Mouse (Mus musculus): Measurements from ENCODE around the gene Nfyc. TPM values are rescaled to one million over a fixed set of nuclear protein-coding genes. Genes with fewer than 3 reads are reported as not detected.

The Nfyc gene
- polyA plus RNA-seq, 1 experiment from 2014 or later, result 135 TPM

GRCm38 (mm10) chr4:120819871-120820270 is 11.5 kb downstream of the Nfyc start:
- H3K4me3 ChIP-seq, result no peak overlapping the region
- no peaks in the 10 kb centered on the region for H3K27me3 ChIP-seq (ENCODE audit: insufficient read depth, poor library complexity, severe bottlenecking)
- H3K36me3 ChIP-seq, result peaks cover 9% of the 10 kb centered on the region; the same call in 1 of the 2 replicates
- no peak overlapping the region for H3K27ac ChIP-seq
- WGBS, result 92% methylated on average over 2 of the region's 2 CpGs
- peaks cover 29% of the 10 kb centered on the region for H3K4me1 ChIP-seq (replicated peaks)
- no peak for DNase-seq (ENCODE audit: low spot score)
- H3K9me3 ChIP-seq, result no peaks in the 10 kb centered on the region

- Histone ChIP-seq H3K36me3 (peaks cover 9% of the 10 kb centered on the region; the same call in 1 of the 2 replicates), H3K4me1 (replicated peaks) (peaks cover 31% of the 10 kb centered on the region), H3K27ac (no peak overlapping the region), H3K4me3 (no peak overlapping the region), H3K9me3 (no peaks in the 10 kb centered on the region), H3K27me3 (ENCODE audit: insufficient read depth, poor library complexity, severe bottlenecking) (no peaks in the 10 kb centered on the region)
- DNase-seq (ENCODE audit: low spot score), result no peak
- WGBS, result 80% methylated on average over 1 of the region's 1 CpGs
These were observed 12.1 kb downstream of the Nfyc start for GRCm38 (mm10) chr4:120819296-120819695.

GRCm38 (mm10) chr4:120817951-120818350 is 13.4 kb downstream of the Nfyc start:
- Histone ChIP-seq H3K27ac (no peak overlapping the region), H3K9me3 (no peaks in the 10 kb centered on the region), H3K27me3 (ENCODE audit: insufficient read depth, poor library complexity, severe bottlenecking) (no peaks in the 10 kb centered on the region), H3K4me3 (no peak overlapping the region), H3K36me3 (0 out of 2 replicates have a peak, but pooled peaks cover 5% of the 10 kb centered on the region), H3K4me1 (replicated peaks) (peaks cover 35% of the 10 kb centered on the region)
- WGBS, result 88% methylated on average over 2 of the region's 2 CpGs
- DNase-seq (ENCODE audit: low spot score), result no peak

GRCm38 (mm10) chr4:120817002-120817774 is 14.2 kb downstream of the Nfyc start:
- DNase-seq (ENCODE audit: low spot score), result no peak
- Histone ChIP-seq H3K27ac (no peak overlapping the region), H3K36me3 (0 out of 2 replicates have a peak, but pooled peaks cover 5% of the 10 kb centered on the region), H3K4me3 (no peak overlapping the region), H3K27me3 (ENCODE audit: insufficient read depth, poor library complexity, severe bottlenecking) (no peaks in the 10 kb centered on the region), H3K9me3 (no peaks in the 10 kb centered on the region), H3K4me1 (replicated peaks) (peaks cover 43% of the 10 kb centered on the region)
- WGBS, result 55% methylated on average over 3 of the region's 3 CpGs

- Histone ChIP-seq H3K4me3 (peak overlapping the region; percentile 60), H3K4me1 (replicated peaks) (peaks cover 45% of the 10 kb centered on the region), H3K9me3 (no peaks in the 10 kb centered on the region), H3K36me3 (0 out of 2 replicates have a peak, but pooled peaks cover 5% of the 10 kb centered on the region), H3K27me3 (ENCODE audit: insufficient read depth, poor library complexity, severe bottlenecking) (no peaks in the 10 kb centered on the region), H3K27ac (peak overlapping the region; percentile 90)
- 9% methylated on average over 10 of the region's 10 CpGs for WGBS
- peak; percentile 80 for DNase-seq (ENCODE audit: low spot score)
These were observed 15.6 kb downstream of the Nfyc start for GRCm38 (mm10) chr4:120815622-120816334.

GRCm38 (mm10) chr4:120815163-120815562 is 16.2 kb downstream of the Nfyc start:
- Histone ChIP-seq H3K27ac (peak overlapping the region; percentile 90), H3K9me3 (no peaks in the 10 kb centered on the region), H3K4me1 (replicated peaks) (peaks cover 45% of the 10 kb centered on the region), H3K36me3 (0 out of 2 replicates have a peak, but pooled peaks cover 5% of the 10 kb centered on the region), H3K4me3 (peak overlapping the region; percentile 60), H3K27me3 (ENCODE audit: insufficient read depth, poor library complexity, severe bottlenecking) (no peaks in the 10 kb centered on the region)
- WGBS, result 24% methylated on average over 4 of the region's 4 CpGs
- DNase-seq (ENCODE audit: low spot score), result no peak

GRCm38 (mm10) chr4:120814171-120814570 is 17.2 kb downstream of the Nfyc start:
- H3K36me3 ChIP-seq, result no peaks in the 10 kb centered on the region
- H3K27ac ChIP-seq, result peak overlapping the region; percentile 90
- 52% methylated on average over 4 of the region's 4 CpGs for WGBS
- peak overlapping the region; percentile 60 for H3K4me3 ChIP-seq
- H3K9me3 ChIP-seq, result no peaks in the 10 kb centered on the region
- H3K27me3 ChIP-seq (ENCODE audit: insufficient read depth, poor library complexity, severe bottlenecking), result no peaks in the 10 kb centered on the region
- H3K4me1 ChIP-seq (replicated peaks), result peaks cover 45% of the 10 kb centered on the region
- DNase-seq (ENCODE audit: low spot score), result peak; percentile 12

GRCm38 (mm10) chr4:120813762-120814161 is 17.6 kb downstream of the Nfyc start:
- H3K36me3 ChIP-seq, result no peaks in the 10 kb centered on the region
- peaks cover 45% of the 10 kb centered on the region for H3K4me1 ChIP-seq (replicated peaks)
- H3K27ac ChIP-seq, result peak overlapping the region; percentile 90
- no peaks in the 10 kb centered on the region for H3K9me3 ChIP-seq
- no peaks in the 10 kb centered on the region for H3K27me3 ChIP-seq (ENCODE audit: insufficient read depth, poor library complexity, severe bottlenecking)
- 12% methylated on average over 1 of the region's 1 CpGs for WGBS
- no peak for DNase-seq (ENCODE audit: low spot score)
- H3K4me3 ChIP-seq, result peak overlapping the region; percentile 60

GRCm38 (mm10) chr4:120805816-120806215 is 25.6 kb downstream of the Nfyc start:
- H3K36me3 ChIP-seq, result peaks cover 19% of the 10 kb centered on the region; the same call in 1 of the 2 replicates
- H3K4me3 ChIP-seq, result no peak overlapping the region
- no peak for DNase-seq (ENCODE audit: low spot score)
- no peaks in the 10 kb centered on the region for H3K4me1 ChIP-seq (replicated peaks)
- H3K9me3 ChIP-seq, result no peaks in the 10 kb centered on the region
- H3K27me3 ChIP-seq (ENCODE audit: insufficient read depth, poor library complexity, severe bottlenecking), result no peaks in the 10 kb centered on the region
- no peak overlapping the region for H3K27ac ChIP-seq

GRCm38 (mm10) chr4:120801446-120801845 is 29.9 kb downstream of the Nfyc start:
- no peak overlapping the region for H3K4me3 ChIP-seq
- H3K9me3 ChIP-seq, result no peaks in the 10 kb centered on the region
- peaks cover 26% of the 10 kb centered on the region for H3K36me3 ChIP-seq
- 0 out of 2 replicates have a peak, but pooled peaks cover 4% of the 10 kb centered on the region for H3K4me1 ChIP-seq (replicated peaks)
- no peaks in the 10 kb centered on the region for H3K27me3 ChIP-seq (ENCODE audit: insufficient read depth, poor library complexity, severe bottlenecking)
- DNase-seq (ENCODE audit: low spot score), result no peak
- H3K27ac ChIP-seq, result no peak overlapping the region
- WGBS, result 37% methylated on average over 2 of the region's 2 CpGs

- peaks cover 26% of the 10 kb centered on the region for H3K36me3 ChIP-seq
- DNase-seq (ENCODE audit: low spot score), result no peak
- 89% methylated on average over 3 of the region's 3 CpGs for WGBS
- 0 out of 2 replicates have a peak, but pooled peaks cover 4% of the 10 kb centered on the region for H3K4me1 ChIP-seq (replicated peaks)
- no peak overlapping the region for H3K27ac ChIP-seq
- H3K9me3 ChIP-seq, result no peaks in the 10 kb centered on the region
- H3K27me3 ChIP-seq (ENCODE audit: insufficient read depth, poor library complexity, severe bottlenecking), result no peaks in the 10 kb centered on the region
- no peak overlapping the region for H3K4me3 ChIP-seq
These were observed 30.7 kb downstream of the Nfyc start for GRCm38 (mm10) chr4:120800691-120801090.

- Histone ChIP-seq H3K27me3 (ENCODE audit: insufficient read depth, poor library complexity, severe bottlenecking) (no peaks in the 10 kb centered on the region), H3K4me1 (replicated peaks) (peaks cover 7% of the 10 kb centered on the region; the same call in 1 of the 2 replicates), H3K27ac (no peak overlapping the region), H3K4me3 (no peak overlapping the region), H3K9me3 (no peaks in the 10 kb centered on the region), H3K36me3 (peaks cover 24% of the 10 kb centered on the region)
- no peak for DNase-seq (ENCODE audit: low spot score)
- 61% methylated on average over 2 of the region's 2 CpGs for WGBS
These were observed 31.6 kb downstream of the Nfyc start for GRCm38 (mm10) chr4:120799680-120800166.

Data from hindbrain, embryonic 10.5 days (tissue).